Mouse (Mus musculus) cerebellum, postnatal 4 days (tissue): ENCODE data around the gene Asprv1.

ENCODE experiments used
- DNase-seq, 2 experiments: peaks; one replicate each; pipeline ENCODE4 v3.0.0; 2022; ENCODE audit warnings: low spot score in 2 of 2, mixed read lengths in 1 of 2

Asprv1 gene

DNA sequence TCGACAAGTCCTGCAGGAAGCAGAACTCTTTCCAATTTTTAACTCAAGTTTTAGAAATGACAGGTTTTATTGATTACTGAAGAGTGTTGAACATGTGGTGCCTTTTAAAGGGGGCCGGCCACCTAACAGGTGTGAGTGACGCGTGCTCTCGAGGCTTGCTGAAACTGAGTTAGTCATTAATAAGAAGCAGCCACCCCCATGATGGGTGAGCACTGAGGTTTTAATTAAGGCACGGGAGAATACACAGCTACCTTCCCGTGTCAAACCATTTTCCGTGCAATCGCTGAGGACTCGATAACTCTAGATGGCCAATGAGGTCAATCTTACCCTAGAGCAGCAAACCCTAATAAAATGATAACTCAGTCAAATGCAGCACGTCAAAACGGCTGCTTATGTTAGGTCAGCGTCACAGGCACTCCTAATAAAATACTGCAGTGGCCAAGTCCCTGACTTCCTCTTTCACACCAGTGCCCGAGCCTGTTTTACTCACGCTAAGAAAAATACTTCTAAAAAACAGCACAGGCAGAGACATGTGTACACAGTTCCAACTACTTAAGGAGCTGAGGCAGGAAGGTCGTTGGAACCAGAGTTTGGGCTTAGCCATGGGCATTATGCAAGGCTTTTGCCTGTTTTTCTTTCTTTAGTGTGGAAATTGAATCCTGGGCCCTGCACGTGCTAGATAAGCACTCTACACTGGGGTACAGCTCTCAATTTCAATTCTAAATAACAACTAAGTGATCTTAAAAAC, 37.8 kb downstream of the Asprv1 start:
- DNase-seq = no peak

GRCm38 (mm10) chr6:86667061-86667460, 39.1 kb downstream of the Asprv1 start:
- no peak for DNase-seq

- no peak for DNase-seq
These were observed 40.7 kb downstream of the Asprv1 start, which contains the start of gene Mxd1 for GRCm38 (mm10) chr6:86668580-86669239. TSS of gene Mxd1 (minus strand) at chr6:86669161.

- peak; percentile 99 to 100 for DNase-seq
These were observed 41.3 kb downstream of the Asprv1 start for GRCm38 (mm10) chr6:86669240-86669727.

DNA sequence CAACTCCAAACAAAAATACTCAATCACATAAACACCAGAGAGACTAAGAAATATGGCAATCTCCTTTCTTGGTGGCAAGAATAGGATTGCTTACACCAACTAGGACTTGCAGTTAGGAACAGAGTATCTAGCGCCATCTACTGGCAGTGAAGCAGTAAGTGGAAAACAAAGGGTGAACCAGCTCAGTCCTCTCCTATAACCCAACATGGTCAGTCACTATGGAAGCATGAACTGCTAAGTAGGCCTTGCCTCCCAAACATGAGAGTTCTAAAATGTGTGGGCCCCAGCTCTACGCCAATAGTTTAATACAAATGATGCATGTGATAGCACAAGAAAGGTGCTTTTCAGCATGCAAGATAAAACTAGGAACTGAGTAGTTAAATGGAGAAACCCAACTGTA, 42.9 kb downstream of the Asprv1 start:
- DNase-seq = peak in 1 of 2 experiments; percentile 52

DNA sequence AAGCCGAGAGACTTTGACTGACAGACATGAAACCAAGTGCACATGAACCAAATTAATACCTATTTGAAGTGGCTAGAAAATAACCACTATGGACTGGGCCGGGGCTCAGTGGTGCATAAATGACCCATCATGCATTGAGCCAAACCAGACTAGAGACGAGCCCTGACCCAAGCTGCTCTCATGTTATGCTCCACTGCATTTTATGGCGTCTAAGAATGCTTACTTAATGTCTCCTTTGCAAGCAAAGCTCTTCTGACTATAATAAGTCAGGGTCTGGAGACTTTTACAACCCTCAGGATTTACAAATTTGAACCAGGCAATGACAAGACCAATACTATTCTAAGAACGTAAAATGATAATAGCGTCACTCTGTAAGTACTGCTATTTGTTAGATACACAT, 50.4 kb downstream of the Asprv1 start:
- DNase-seq = no peak
